Mouse (Mus musculus): Measurements from ENCODE around the gene Gm49416.
A peak's percentile ranks its signal among the peaks of the same experiment; 100 is the strongest.

DNA sequence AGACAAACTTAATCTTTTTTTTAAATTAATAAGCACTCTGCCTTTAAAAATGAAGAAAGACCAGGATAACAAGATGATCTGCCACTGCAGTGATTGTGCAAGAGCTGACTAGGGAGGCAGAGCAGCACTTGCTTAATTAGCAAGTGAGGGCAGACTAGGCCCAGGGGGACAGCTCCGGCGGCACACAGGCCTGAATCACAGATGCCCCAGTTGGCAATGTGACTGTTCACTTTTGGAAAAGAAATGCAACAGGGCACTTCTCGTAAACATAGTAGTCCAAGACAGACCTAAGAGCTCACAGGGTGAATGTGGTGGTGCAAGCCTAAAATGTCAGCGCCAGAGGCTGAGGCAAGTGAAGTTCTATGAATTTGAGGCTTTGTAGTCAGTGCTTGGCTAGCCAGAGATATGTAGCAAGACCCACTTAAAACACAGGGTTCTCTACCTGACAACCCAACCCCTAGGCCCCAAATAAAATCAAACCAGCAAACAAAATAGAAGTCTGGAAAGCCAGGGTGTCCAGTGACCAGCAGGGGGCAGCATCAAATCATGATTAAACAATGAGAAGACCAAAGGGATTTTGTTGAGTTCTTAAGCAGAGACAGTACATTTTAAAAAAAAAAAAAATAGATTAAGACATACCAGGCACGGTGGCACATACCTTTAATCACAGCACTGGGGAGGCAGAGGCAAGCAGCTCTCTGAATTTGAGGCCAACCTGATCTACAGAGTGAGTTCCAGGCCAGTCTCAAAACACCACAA is 44.2 kb upstream of the Gm49416 start:
- TF ChIP-seq CTCF (IDR thresholded peaks at IDR 0.05; ENCODE audit: extremely low read depth, insufficient read depth, insufficient read length, insufficient replicate concordance), result peak; percentile 21; the same call in 1 of the 2 replicates
- no peak for TF ChIP-seq POLR2A (IDR thresholded peaks at IDR 0.05; ENCODE audit: low read depth, low read length)

All from spleen, adult 2 months (tissue).